Mouse (Mus musculus): ENCODE results near the gene Fads1. TPM values are rescaled to one million over a fixed set of nuclear protein-coding genes. Genes with fewer than 3 reads are reported as not detected.

The Fads1 gene
- total RNA-seq, 2 experiments from 2014 or later = 15.6 to 38.2 TPM

- no peak for ATAC-seq (replicated peaks; ENCODE audit: low FRiP score, poor library complexity, severe bottlenecking)
Observed at GRCm38 (mm10) chr19:10174956-10175355, 7.7 kb upstream of the Fads1 start.

- ATAC-seq (replicated peaks; ENCODE audit: low FRiP score, poor library complexity, severe bottlenecking) = no peak
Observed at GRCm38 (mm10) chr19:10176477-10176876, 6.2 kb upstream of the Fads1 start.

- ATAC-seq (replicated peaks; ENCODE audit: low FRiP score, poor library complexity, severe bottlenecking) = no peak
Observed at GRCm38 (mm10) chr19:10176941-10177372, 5.7 kb upstream of the Fads1 start.

- ATAC-seq (replicated peaks; ENCODE audit: low FRiP score, poor library complexity, severe bottlenecking) = no peak
Observed at GRCm38 (mm10) chr19:10181225-10181624, 1.5 kb upstream of the Fads1 start.

- peak; percentile 68 for ATAC-seq (replicated peaks; ENCODE audit: low FRiP score, poor library complexity, severe bottlenecking)
Observed at GRCm38 (mm10) chr19:10182142-10182541, 546 bp upstream of the Fads1 start.

GRCm38 (mm10) chr19:10183299-10183983 lies 753 bp downstream of the Fads1 start:
- peak; percentile 71 for ATAC-seq (replicated peaks; ENCODE audit: low FRiP score, poor library complexity, severe bottlenecking)

GRCm38 (mm10) chr19:10184096-10184495 lies 1.4 kb downstream of the Fads1 start:
- no peak for ATAC-seq (replicated peaks; ENCODE audit: low FRiP score, poor library complexity, severe bottlenecking)

GRCm38 (mm10) chr19:10185876-10186275 lies 3.2 kb downstream of the Fads1 start:
- no peak for ATAC-seq (replicated peaks; ENCODE audit: low FRiP score, poor library complexity, severe bottlenecking)

- ATAC-seq (replicated peaks; ENCODE audit: low FRiP score, poor library complexity, severe bottlenecking) = no peak
Observed at GRCm38 (mm10) chr19:10186569-10186968, 3.9 kb downstream of the Fads1 start.

- no peak for ATAC-seq (replicated peaks; ENCODE audit: low FRiP score, poor library complexity, severe bottlenecking)
Observed at GRCm38 (mm10) chr19:10188281-10188811, 5.7 kb downstream of the Fads1 start.

- ATAC-seq (replicated peaks; ENCODE audit: low FRiP score, poor library complexity, severe bottlenecking) = no peak
Observed at GRCm38 (mm10) chr19:10189022-10189421, 6.3 kb downstream of the Fads1 start.

- ATAC-seq (replicated peaks; ENCODE audit: low FRiP score, poor library complexity, severe bottlenecking) = no peak
Observed at GRCm38 (mm10) chr19:10189940-10190339, 7.3 kb downstream of the Fads1 start.

- ATAC-seq (replicated peaks; ENCODE audit: low FRiP score, poor library complexity, severe bottlenecking) = peak; percentile 77
Observed at GRCm38 (mm10) chr19:10190796-10191195, 8.1 kb downstream of the Fads1 start.

- ATAC-seq (replicated peaks; ENCODE audit: low FRiP score, poor library complexity, severe bottlenecking) = no peak
Observed at GRCm38 (mm10) chr19:10191326-10191725, 8.6 kb downstream of the Fads1 start.

GRCm38 (mm10) chr19:10194337-10194736 lies 11.6 kb downstream of the Fads1 start:
- ATAC-seq (replicated peaks; ENCODE audit: low FRiP score, poor library complexity, severe bottlenecking) = no peak

- ATAC-seq (replicated peaks; ENCODE audit: low FRiP score, poor library complexity, severe bottlenecking) = no peak
Observed at GRCm38 (mm10) chr19:10195252-10195651, 12.6 kb downstream of the Fads1 start.

GRCm38 (mm10) chr19:10197130-10197529 lies 14.4 kb downstream of the Fads1 start:
- ATAC-seq (replicated peaks; ENCODE audit: low FRiP score, poor library complexity, severe bottlenecking) = no peak

- ATAC-seq (replicated peaks; ENCODE audit: low FRiP score, poor library complexity, severe bottlenecking) = no peak
Observed at GRCm38 (mm10) chr19:10198286-10198685, 15.6 kb downstream of the Fads1 start.

GRCm38 (mm10) chr19:10198723-10199122 lies 16.0 kb downstream of the Fads1 start:
- peak; percentile 45; the same call in 1 of the 2 replicates for ATAC-seq (replicated peaks; ENCODE audit: low FRiP score, poor library complexity, severe bottlenecking)

- peak; percentile 75 for ATAC-seq (replicated peaks; ENCODE audit: low FRiP score, poor library complexity, severe bottlenecking)
Observed at GRCm38 (mm10) chr19:10203146-10203847, 20.6 kb downstream of the Fads1 start.
